ENCODE assay signal across 8 mouse cellular contexts in the genomic region with DNA sequence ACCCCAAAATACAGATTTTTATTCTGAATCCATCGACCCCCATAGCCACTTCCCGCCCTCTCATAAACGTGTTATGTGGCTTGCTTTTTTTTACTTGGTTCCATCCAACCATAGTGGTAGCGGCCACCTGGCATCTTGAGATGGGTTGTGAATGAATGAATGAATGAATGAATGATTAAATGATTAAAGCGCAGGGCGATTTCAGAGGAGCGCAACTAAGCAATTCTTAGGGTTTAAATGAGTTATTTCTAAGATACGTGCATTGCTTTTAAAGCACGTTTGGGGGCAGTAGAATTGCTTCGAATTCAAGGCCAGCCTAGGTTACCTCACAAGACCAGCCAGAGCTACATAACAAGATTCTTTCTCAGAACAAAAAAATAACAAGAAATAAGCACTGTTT. TPM values are rescaled to one million over a fixed set of nuclear protein-coding genes. Genes with fewer than 3 reads are reported as not detected.
A peak's percentile ranks its signal among the peaks of the same experiment; 100 is the strongest.
DNase-seq lines count a peak whose midpoint lies in the region; ATAC-seq lines count a peak whose summit lies in the region.

No protein-coding gene starts in this region.

- 18% methylated on average over 10 of the region's 10 CpGs for WGBS in lung, embryonic 15.5 days
- WGBS in intestine, embryonic 16.5 days: 12% methylated on average over 10 of the region's 10 CpGs
- WGBS in neural tube, embryonic 13.5 days: 17% methylated on average over 10 of the region's 10 CpGs

- no peak for DNase-seq in lung, postnatal 10 days
- peak; percentile 20 for DNase-seq in T-cell, adult 2 months (ENCODE audit: low spot score)
- no peak for DNase-seq in adrenal gland, postnatal 14 days
- no peak for DNase-seq in cerebellum, adult 11-12 months

- H3K9me3 ChIP-seq in lung, embryonic 15.5 days: no peaks in the 10 kb centered on the region
- H3K9me3 ChIP-seq in intestine, embryonic 16.5 days (ENCODE audit: control insufficient read depth, low read length): no peaks in the 10 kb centered on the region
- H3K9me3 ChIP-seq in neural tube, embryonic 13.5 days: no peaks in the 10 kb centered on the region

- no peak for ATAC-seq in lung, embryonic 15.5 days (ENCODE audit: borderline replicate concordance, extremely low read depth, low FRiP score, low TSS enrichment)
- peak; percentile 36; the same call in 1 of the 2 replicates for ATAC-seq in erythroblast, adult 5-6 weeks (replicated peaks; ENCODE audit: low FRiP score, poor library complexity, severe bottlenecking)
- ATAC-seq in intestine, embryonic 16.5 days: no peak
- no peak for ATAC-seq in neural tube, embryonic 13.5 days (ENCODE audit: low read depth)

- no peaks in the 10 kb centered on the region for H3K27me3 ChIP-seq in lung, embryonic 15.5 days
- no peaks in the 10 kb centered on the region for H3K27me3 ChIP-seq in intestine, embryonic 16.5 days (replicated peaks; ENCODE audit: control insufficient read depth, insufficient read depth, low read length)
- no peaks in the 10 kb centered on the region for H3K27me3 ChIP-seq in neural tube, embryonic 13.5 days

- peak overlapping the region; percentile 54 for H3K4me2 ChIP-seq in lung, embryonic 15.5 days
- peak overlapping the region; percentile 50 for H3K4me2 ChIP-seq in intestine, embryonic 16.5 days (ENCODE audit: low read depth, low read length)
- H3K4me2 ChIP-seq in neural tube, embryonic 13.5 days: peak overlapping the region; percentile 54

- H3K4me3 ChIP-seq in lung, embryonic 15.5 days: peak overlapping the region; percentile 65
- peak overlapping the region; percentile 64 for H3K4me3 ChIP-seq in intestine, embryonic 16.5 days (ENCODE audit: low read length)
- H3K4me3 ChIP-seq in neural tube, embryonic 13.5 days: peak overlapping the region; percentile 58

- peak overlapping the region; percentile 72 for H3K9ac ChIP-seq in lung, embryonic 15.5 days
- peak overlapping the region; percentile 77 for H3K9ac ChIP-seq in intestine, embryonic 16.5 days (ENCODE audit: low read depth, low read length)
- H3K9ac ChIP-seq in neural tube, embryonic 13.5 days: peak overlapping the region; percentile 80

- H3K4me1 ChIP-seq in lung, embryonic 15.5 days: no peaks in the 10 kb centered on the region
- no peaks in the 10 kb centered on the region for H3K4me1 ChIP-seq in intestine, embryonic 16.5 days (ENCODE audit: control insufficient read depth, insufficient read depth, low read length)
- peaks cover 7% of the 10 kb centered on the region for H3K4me1 ChIP-seq in neural tube, embryonic 13.5 days (replicated peaks)

- peaks cover 14% of the 10 kb centered on the region; the same call in 1 of the 2 replicates for H3K36me3 ChIP-seq in lung, embryonic 15.5 days
- H3K36me3 ChIP-seq in intestine, embryonic 16.5 days (ENCODE audit: control insufficient read depth, insufficient read depth, low read length): no peaks in the 10 kb centered on the region
- H3K36me3 ChIP-seq in neural tube, embryonic 13.5 days: peaks cover 12% of the 10 kb centered on the region

- peak overlapping the region; percentile 92 for H3K27ac ChIP-seq in lung, embryonic 15.5 days
- H3K27ac ChIP-seq in intestine, embryonic 16.5 days (ENCODE audit: low read length): peak overlapping the region; percentile 89; the same call in 1 of the 2 replicates
- H3K27ac ChIP-seq in neural tube, embryonic 13.5 days (replicated peaks): peak overlapping the region; percentile 93

RNA-seq across cellular contexts. Expression of gene Cstf2, which starts 0.8 kb away (rescaled TPM):
- 48.1 and 48.9 TPM in 2 replicates for polyA plus RNA-seq in lung, embryonic 15.5 days (2015; fragmentation: Nextera tagmentation; extraction: Ambion mirVana)
- 16.3 and 23.0 TPM in 2 replicates for total RNA-seq in erythroblast, adult 5-6 weeks (2015; ENCODE audit: low replicate concordance)
- 20.9 and 24.5 TPM in 2 replicates for total RNA-seq in erythroblast, adult 5-6 weeks (2017; ENCODE audit: low replicate concordance)
- polyA plus RNA-seq in intestine, embryonic 16.5 days (2015; fragmentation: Nextera tagmentation; extraction: Ambion mirVana): 33.5 and 34.2 TPM in 2 replicates
- polyA plus RNA-seq in neural tube, embryonic 13.5 days (2015; fragmentation: Nextera tagmentation; extraction: Ambion mirVana): 53.4 and 55.4 TPM in 2 replicates
- total RNA-seq in adrenal gland, postnatal 14 days (2021): 49.1 and 50.2 TPM in 2 replicates
